Mouse (Mus musculus): ENCODE results near the gene Atg101. TPM values are rescaled to one million over a fixed set of nuclear protein-coding genes. Genes with fewer than 3 reads are reported as not detected.

Gene Atg101
- polyA plus RNA-seq, 1 experiment from 2014 or later: 63.8 TPM

DNA sequence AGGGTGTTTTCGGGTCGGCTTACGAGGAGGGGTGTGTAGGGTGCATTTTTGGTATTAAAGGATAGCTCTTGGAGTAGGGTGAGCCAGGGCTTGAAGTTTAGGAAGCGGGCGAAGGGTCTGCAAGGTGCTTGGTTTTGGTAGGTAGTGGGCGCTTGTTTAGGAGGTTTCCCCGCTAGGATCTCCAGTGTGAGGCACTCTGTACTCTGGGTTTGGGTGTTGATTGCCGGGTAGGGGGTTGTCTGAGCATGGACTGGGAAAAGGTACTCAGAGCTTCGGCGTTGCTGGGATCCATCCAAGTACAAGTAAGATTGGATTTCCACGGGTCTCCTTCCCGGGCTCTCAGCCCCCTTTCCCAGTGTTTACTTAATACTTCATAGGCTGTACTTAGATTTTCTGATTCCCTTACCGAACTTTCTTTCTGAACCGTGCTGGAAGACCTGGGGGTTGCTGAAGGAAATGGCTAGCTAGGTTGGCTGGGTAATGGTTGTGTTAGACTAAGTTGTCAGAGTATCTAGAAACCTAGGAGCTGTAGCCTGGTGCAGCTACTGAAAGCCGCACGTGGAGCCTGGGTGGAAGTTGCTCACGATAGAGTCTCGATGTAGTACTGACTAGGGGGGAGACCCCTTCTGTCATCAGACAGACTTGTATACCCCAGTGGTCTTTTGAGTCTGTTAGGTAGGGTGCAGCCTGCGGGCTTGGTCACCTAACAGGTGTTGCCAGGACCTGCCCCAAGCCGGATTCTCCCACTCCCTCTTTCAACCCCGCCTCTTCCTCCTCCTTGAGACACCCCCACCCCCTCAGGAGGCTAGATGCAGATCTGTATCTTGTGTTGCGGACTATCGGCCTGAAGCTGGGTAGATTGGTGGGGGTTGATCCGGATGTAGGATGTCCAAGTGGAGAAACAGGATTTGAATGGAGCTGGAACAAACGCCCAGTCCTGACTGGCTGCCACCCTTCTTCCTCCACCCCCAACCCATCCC, 16.7 kb upstream of the Atg101 start:
- DNase-seq (ENCODE audit: low spot score): no peak
- H3K4me2 ChIP-seq (ENCODE audit: low read depth, low read length): peak overlapping the region; percentile 95
- H3K9ac ChIP-seq (replicated peaks; ENCODE audit: low read length): peak overlapping the region; percentile 66
- H3K27me3 ChIP-seq (ENCODE audit: control insufficient read depth, insufficient read depth, low read length): peaks cover 3% of the 10 kb centered on the region; the same call in 1 of the 2 replicates
- H3K9me3 ChIP-seq (replicated peaks; ENCODE audit: control insufficient read depth, low read length): no peaks in the 10 kb centered on the region
- no peak for ATAC-seq (replicated peaks; ENCODE audit: insufficient number of reproducible peaks, low FRiP score, low TSS enrichment, low read depth)
- no peaks in the 10 kb centered on the region for H3K36me3 ChIP-seq (replicated peaks; ENCODE audit: control insufficient read depth, insufficient read depth, low read depth, low read length)
- WGBS: 3% methylated on average over 25 of the region's 25 CpGs
- peak overlapping the region; percentile 36 for H3K4me3 ChIP-seq (ENCODE audit: low read depth, low read length)
- peaks cover 3% of the 10 kb centered on the region; the same call in 1 of the 2 replicates for H3K4me1 ChIP-seq (ENCODE audit: control insufficient read depth, insufficient read depth, low read length)
- no peak overlapping the region for H3K27ac ChIP-seq (replicated peaks; ENCODE audit: low read depth, low read length)

DNA sequence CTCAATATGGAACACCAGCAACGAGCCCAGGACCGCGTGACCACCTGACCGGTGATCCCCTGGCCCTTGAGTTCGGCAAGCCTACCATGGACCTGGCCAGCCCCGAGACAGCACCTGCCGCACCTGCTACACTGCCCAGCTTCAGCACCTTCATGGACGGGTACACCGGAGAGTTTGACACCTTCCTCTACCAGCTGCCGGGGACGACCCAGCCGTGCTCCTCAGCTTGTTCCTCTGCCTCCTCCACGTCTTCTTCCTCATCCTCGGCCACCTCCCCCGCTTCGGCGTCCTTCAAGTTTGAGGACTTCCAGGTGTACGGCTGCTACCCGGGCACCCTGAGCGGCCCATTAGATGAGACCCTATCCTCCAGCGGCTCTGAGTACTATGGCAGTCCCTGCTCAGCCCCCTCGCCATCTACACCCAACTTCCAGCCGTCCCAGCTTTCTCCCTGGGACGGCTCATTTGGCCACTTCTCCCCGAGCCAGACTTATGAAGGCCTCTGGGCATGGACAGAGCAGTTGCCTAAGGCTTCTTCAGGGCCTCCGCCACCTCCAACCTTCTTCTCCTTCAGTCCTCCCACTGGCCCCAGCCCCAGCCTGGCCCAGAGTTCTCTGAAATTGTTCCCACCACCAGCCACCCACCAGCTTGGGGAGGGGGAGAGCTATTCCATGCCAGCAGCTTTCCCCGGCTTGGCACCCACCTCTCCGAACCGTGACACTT, 13.8 kb upstream of the Atg101 start:
- no peak for ATAC-seq (replicated peaks; ENCODE audit: insufficient number of reproducible peaks, low FRiP score, low TSS enrichment, low read depth)
- no peaks in the 10 kb centered on the region for H3K36me3 ChIP-seq (replicated peaks; ENCODE audit: control insufficient read depth, insufficient read depth, low read depth, low read length)

DNA sequence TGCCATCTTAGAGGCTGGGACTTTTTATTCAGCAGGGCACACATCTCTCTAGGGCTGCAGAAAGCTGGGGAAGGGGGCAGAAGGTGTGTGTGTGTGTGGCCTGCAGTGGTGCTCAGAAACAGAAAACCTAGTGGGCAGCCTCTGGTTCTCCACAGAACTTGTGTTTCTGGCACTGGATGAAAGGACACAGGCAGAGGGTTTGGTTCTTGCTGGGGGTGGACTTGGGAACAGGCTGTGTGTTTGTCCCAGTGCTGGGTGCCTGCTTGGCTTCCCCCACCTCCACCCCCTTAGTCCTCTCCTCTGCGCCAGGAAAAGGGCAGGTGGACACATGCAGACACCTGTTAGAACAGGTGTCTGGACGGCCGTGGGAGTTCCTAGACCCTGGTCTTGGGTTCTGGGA, 13.0 kb upstream of the Atg101 start:
- 78% methylated on average over 3 of the region's 3 CpGs for whole genome bisulfite sequencing
- no peak for ATAC-seq (replicated peaks; ENCODE audit: insufficient number of reproducible peaks, low FRiP score, low TSS enrichment, low read depth)

More for the DNA sequence above, 13.8 kb upstream of the Atg101 start:
- H3K27ac ChIP-seq (replicated peaks; ENCODE audit: low read depth, low read length): no peak overlapping the region
- H3K9me3 ChIP-seq (replicated peaks; ENCODE audit: control insufficient read depth, low read length): no peaks in the 10 kb centered on the region
- 88% methylated on average over 29 of the region's 29 CpGs for WGBS
- no peak overlapping the region for H3K4me2 ChIP-seq (ENCODE audit: low read depth, low read length)
- H3K27me3 ChIP-seq (ENCODE audit: control insufficient read depth, insufficient read depth, low read length): peaks cover 3% of the 10 kb centered on the region; the same call in 1 of the 2 replicates
- H3K9ac ChIP-seq (replicated peaks; ENCODE audit: low read length): no peak overlapping the region
- DNase-seq (ENCODE audit: low spot score): no peak
- no peak overlapping the region for H3K4me3 ChIP-seq (ENCODE audit: low read depth, low read length)
- H3K4me1 ChIP-seq (ENCODE audit: control insufficient read depth, insufficient read depth, low read length): peaks cover 3% of the 10 kb centered on the region; the same call in 1 of the 2 replicates

DNA sequence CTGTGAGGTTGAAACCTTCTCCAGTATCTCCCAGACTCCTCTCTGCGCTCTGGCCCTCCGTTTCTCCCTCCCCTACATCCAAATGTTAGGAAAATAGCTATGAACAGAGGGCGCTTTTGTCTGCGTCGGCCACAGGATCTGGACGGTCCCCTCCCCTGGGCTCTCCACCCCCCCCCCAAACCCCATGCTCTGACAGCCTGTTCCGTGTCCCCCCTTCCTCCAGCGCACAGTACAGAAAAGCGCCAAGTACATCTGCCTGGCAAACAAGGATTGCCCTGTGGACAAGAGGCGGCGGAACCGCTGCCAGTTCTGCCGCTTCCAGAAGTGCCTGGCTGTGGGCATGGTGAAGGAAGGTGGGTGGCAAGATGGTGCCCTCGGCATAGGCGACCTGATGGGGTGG, 12.6 kb upstream of the Atg101 start:
- H3K4me3 ChIP-seq (ENCODE audit: low read depth, low read length): no peak overlapping the region
- H3K4me2 ChIP-seq (ENCODE audit: low read depth, low read length): no peak overlapping the region
- no peaks in the 10 kb centered on the region for H3K36me3 ChIP-seq (replicated peaks; ENCODE audit: control insufficient read depth, insufficient read depth, low read depth, low read length)
- no peaks in the 10 kb centered on the region for H3K9me3 ChIP-seq (replicated peaks; ENCODE audit: control insufficient read depth, low read length)
- ATAC-seq (replicated peaks; ENCODE audit: insufficient number of reproducible peaks, low FRiP score, low TSS enrichment, low read depth) (no peak), DNase-seq (ENCODE audit: low spot score) (no peak)
- no peaks in the 10 kb centered on the region for H3K4me1 ChIP-seq (ENCODE audit: control insufficient read depth, insufficient read depth, low read length)
- no peak overlapping the region for H3K9ac ChIP-seq (replicated peaks; ENCODE audit: low read length)
- peaks cover 3% of the 10 kb centered on the region; the same call in 1 of the 2 replicates for H3K27me3 ChIP-seq (ENCODE audit: control insufficient read depth, insufficient read depth, low read length)
- no peak overlapping the region for H3K27ac ChIP-seq (replicated peaks; ENCODE audit: low read depth, low read length)
- 77% methylated on average over 15 of the region's 15 CpGs for WGBS

More for the DNA sequence above, 13.0 kb upstream of the Atg101 start:
- Histone ChIP-seq H3K27me3 (ENCODE audit: control insufficient read depth, insufficient read depth, low read length) (peaks cover 3% of the 10 kb centered on the region; the same call in 1 of the 2 replicates), H3K36me3 (replicated peaks; ENCODE audit: control insufficient read depth, insufficient read depth, low read depth, low read length) (no peaks in the 10 kb centered on the region), H3K4me1 (ENCODE audit: control insufficient read depth, insufficient read depth, low read length) (peaks cover 1% of the 10 kb centered on the region; the same call in 1 of the 2 replicates), H3K9me3 (replicated peaks; ENCODE audit: control insufficient read depth, low read length) (no peaks in the 10 kb centered on the region), H3K27ac (replicated peaks; ENCODE audit: low read depth, low read length) (no peak overlapping the region), H3K4me2 (ENCODE audit: low read depth, low read length) (no peak overlapping the region; the same call in 1 of the 2 replicates), H3K4me3 (ENCODE audit: low read depth, low read length) (no peak overlapping the region), H3K9ac (replicated peaks; ENCODE audit: low read length) (no peak overlapping the region)
- no peak for DNase-seq (ENCODE audit: low spot score)

DNA sequence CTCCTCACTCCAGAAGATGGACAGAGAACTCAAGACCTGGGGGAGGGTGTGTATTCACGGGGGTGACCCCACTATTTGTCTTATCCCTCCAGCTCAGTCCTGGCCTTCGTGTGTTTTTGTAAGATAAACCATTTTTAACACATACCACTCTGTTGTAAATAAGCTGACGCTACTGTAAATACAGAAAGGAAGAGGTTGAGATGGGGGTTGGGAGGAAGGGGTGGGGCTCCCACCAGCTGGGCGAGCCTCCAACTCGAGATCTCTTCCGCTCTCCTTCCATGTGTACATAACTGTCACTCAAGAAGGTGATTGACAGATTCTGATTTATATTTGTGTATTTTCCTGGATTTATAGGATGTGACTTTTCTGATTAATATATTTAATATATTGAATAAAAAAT, 9.7 kb upstream of the Atg101 start:
- WGBS: 65% methylated on average over 6 of the region's 6 CpGs
- DNase-seq (ENCODE audit: low spot score): no peak
- Histone ChIP-seq H3K36me3 (replicated peaks; ENCODE audit: control insufficient read depth, insufficient read depth, low read depth, low read length) (no peaks in the 10 kb centered on the region), H3K4me3 (ENCODE audit: low read depth, low read length) (no peak overlapping the region), H3K27me3 (ENCODE audit: control insufficient read depth, insufficient read depth, low read length) (no peaks in the 10 kb centered on the region), H3K9ac (replicated peaks; ENCODE audit: low read length) (no peak overlapping the region), H3K9me3 (replicated peaks; ENCODE audit: control insufficient read depth, low read length) (no peaks in the 10 kb centered on the region), H3K27ac (replicated peaks; ENCODE audit: low read depth, low read length) (no peak overlapping the region), H3K4me1 (ENCODE audit: control insufficient read depth, insufficient read depth, low read length) (no peaks in the 10 kb centered on the region), H3K4me2 (ENCODE audit: low read depth, low read length) (no peak overlapping the region)
- ATAC-seq (replicated peaks; ENCODE audit: insufficient number of reproducible peaks, low FRiP score, low TSS enrichment, low read depth): no peak

DNA sequence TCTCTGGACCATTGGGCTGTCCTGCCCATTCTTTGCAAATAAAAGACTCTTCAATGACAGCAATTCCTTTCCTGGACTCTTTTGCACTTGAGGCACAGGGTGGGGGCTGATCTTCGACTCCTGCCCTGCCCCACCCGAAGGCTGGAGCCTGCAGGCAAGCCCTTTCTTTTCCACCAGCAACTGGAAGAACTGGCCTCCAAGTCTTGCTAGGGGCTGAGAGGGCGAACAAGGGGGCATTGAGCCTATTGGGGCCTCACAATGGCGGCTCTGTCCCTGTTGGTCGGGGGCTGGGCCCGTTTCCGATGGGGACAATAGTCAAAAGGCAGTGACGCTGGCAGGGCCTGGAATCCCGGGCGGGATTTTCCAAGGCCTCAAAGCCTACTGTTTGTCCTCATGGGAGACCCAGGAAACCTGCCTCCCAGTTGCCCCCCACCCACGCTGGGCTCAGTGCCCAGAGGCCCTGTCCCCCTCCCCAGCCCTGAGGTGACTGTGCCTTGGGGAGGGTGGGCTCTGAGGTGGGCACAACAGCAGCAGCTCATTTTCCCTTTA, 6.6 kb upstream of the Atg101 start:
- H3K27ac ChIP-seq (replicated peaks; ENCODE audit: low read depth, low read length): no peak overlapping the region
- H3K9me3 ChIP-seq (replicated peaks; ENCODE audit: control insufficient read depth, low read length): no peaks in the 10 kb centered on the region
- 25% methylated on average over 11 of the region's 11 CpGs for WGBS
- no peaks in the 10 kb centered on the region for H3K36me3 ChIP-seq (replicated peaks; ENCODE audit: control insufficient read depth, insufficient read depth, low read depth, low read length)
- no peaks in the 10 kb centered on the region for H3K4me1 ChIP-seq (ENCODE audit: control insufficient read depth, insufficient read depth, low read length)
- H3K4me2 ChIP-seq (ENCODE audit: low read depth, low read length): no peak overlapping the region
- H3K4me3 ChIP-seq (ENCODE audit: low read depth, low read length): no peak overlapping the region
- no peaks in the 10 kb centered on the region for H3K27me3 ChIP-seq (ENCODE audit: control insufficient read depth, insufficient read depth, low read length)
- no peak overlapping the region for H3K9ac ChIP-seq (replicated peaks; ENCODE audit: low read length)
- ATAC-seq (replicated peaks; ENCODE audit: insufficient number of reproducible peaks, low FRiP score, low TSS enrichment, low read depth) (no peak; the same call in 1 of the 2 replicates), DNase-seq (ENCODE audit: low spot score) (peak; percentile 41)

DNA sequence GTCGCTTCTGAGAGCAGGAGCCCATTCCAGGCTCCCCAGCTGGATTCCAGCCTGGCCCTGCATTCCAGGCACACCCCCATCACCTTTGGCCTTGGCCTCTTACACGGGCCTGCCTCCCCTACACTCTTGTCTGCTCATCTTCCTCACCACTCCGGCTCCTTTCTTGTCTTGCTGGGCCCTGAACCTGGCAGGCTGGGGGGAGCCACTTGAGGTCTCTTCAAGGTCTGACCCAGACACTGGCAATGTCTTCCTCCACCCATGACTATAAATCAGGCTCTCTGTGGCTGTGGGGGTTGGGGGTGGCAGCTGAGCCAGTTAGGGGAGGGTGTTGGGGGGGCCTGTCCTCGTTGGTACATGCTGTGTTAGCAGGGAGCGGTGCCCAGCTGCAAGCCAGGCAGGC, 5.5 kb upstream of the Atg101 start:
- Histone ChIP-seq H3K36me3 (replicated peaks; ENCODE audit: control insufficient read depth, insufficient read depth, low read depth, low read length) (no peaks in the 10 kb centered on the region), H3K27me3 (ENCODE audit: control insufficient read depth, insufficient read depth, low read length) (no peaks in the 10 kb centered on the region), H3K9ac (replicated peaks; ENCODE audit: low read length) (no peak overlapping the region), H3K4me2 (ENCODE audit: low read depth, low read length) (no peak overlapping the region), H3K4me3 (ENCODE audit: low read depth, low read length) (no peak overlapping the region), H3K27ac (replicated peaks; ENCODE audit: low read depth, low read length) (no peak overlapping the region), H3K4me1 (ENCODE audit: control insufficient read depth, insufficient read depth, low read length) (no peaks in the 10 kb centered on the region), H3K9me3 (replicated peaks; ENCODE audit: control insufficient read depth, low read length) (no peaks in the 10 kb centered on the region)
- DNase-seq (ENCODE audit: low spot score) (no peak), ATAC-seq (replicated peaks; ENCODE audit: insufficient number of reproducible peaks, low FRiP score, low TSS enrichment, low read depth) (no peak)
- WGBS: 47% methylated on average over 5 of the region's 5 CpGs

All from embryonic facial prominence, embryonic 11.5 days (tissue).